Mouse (Mus musculus) MEL (cell line): ENCODE data around the gene Tirap. TPM values are rescaled to one million over a fixed set of nuclear protein-coding genes. Genes with fewer than 3 reads are reported as not detected.

Source experiments
- DNase-seq: peaks from one replicate; pipeline ENCODE4 v3.0.0; 2011; ENCODE audit warnings: low read depth, low spot score
- H3K27ac ChIP-seq: 2 replicates; pipeline ENCODE4 v1.5.1; 2012; ENCODE audit warnings: low read depth, mild to moderate bottlenecking, control low read depth, low read length, moderate library complexity; ENCODE audit not compliant: control insufficient read depth
- H3K27me3 ChIP-seq, 2 experiments: fragments of 150-350 bp in 1 of 2; sonication (generic) in 1 of 2; 2 replicates each; pipeline ENCODE4 v1.6.1; 2012; ENCODE audit warnings: low read length in 2 of 2, mild to moderate bottlenecking in 2 of 2, improper control_type of control experiment in 1 of 2, moderate library complexity in 1 of 2; ENCODE audit not compliant: insufficient read depth in 2 of 2, control insufficient read depth in 1 of 2
- H3K36me3 ChIP-seq, 2 experiments: 2 replicates each; pipeline ENCODE4 v1.6.1; 2012 to 2014; ENCODE audit warnings: low read length in 2 of 2, improper control_type of control experiment in 1 of 2, inconsistent platforms in 1 of 2, mild to moderate bottlenecking in 1 of 2; ENCODE audit not compliant: insufficient read depth in 2 of 2, control insufficient read depth in 1 of 2
- H3K4me1 ChIP-seq, 2 experiments: fragments of 150-350 bp in 1 of 2; sonication (generic) in 1 of 2; 2 replicates each; pipeline ENCODE4 v1.6.1; 2012; ENCODE audit warnings: low read length in 2 of 2, improper control_type of control experiment in 1 of 2, mild to moderate bottlenecking in 1 of 2; ENCODE audit not compliant: insufficient read depth in 2 of 2, control insufficient read depth in 1 of 2
- H3K4me3 ChIP-seq, 2 experiments: fragments of 150-350 bp in 1 of 2; sonication (generic) in 1 of 2; 2 replicates each; pipeline ENCODE4 v1.5.1; 2012; ENCODE audit warnings: low read depth in 2 of 2, low read length in 2 of 2, mild to moderate bottlenecking in 2 of 2, moderate library complexity in 2 of 2, control low read depth in 1 of 2, improper control_type of control experiment in 1 of 2; ENCODE audit not compliant: control insufficient read depth in 1 of 2, insufficient read depth in 1 of 2
- H3K79me2 ChIP-seq: 2 replicates; pipeline ENCODE4 v1.6.1; 2012; ENCODE audit warnings: mild to moderate bottlenecking, low read length, moderate library complexity; ENCODE audit not compliant: control insufficient read depth, poor library complexity, insufficient read depth
- H3K9ac ChIP-seq: 2 replicates; pipeline ENCODE4 v1.6.1; 2012; ENCODE audit warnings: low read depth, mild to moderate bottlenecking, control low read depth, low read length, moderate library complexity; ENCODE audit not compliant: control insufficient read depth, poor library complexity, severe bottlenecking
- H3K9me3 ChIP-seq: fragments of 150-350 bp; sonication (generic); replicated peaks from 2 replicates; pipeline ENCODE4 v1.6.1; 2012; ENCODE audit warnings: mild to moderate bottlenecking, low read length, improper control_type of control experiment, moderate library complexity; ENCODE audit not compliant: insufficient read depth
- E2F4 ChIP-seq: IDR thresholded peaks from 2 replicates; pipeline ENCODE4 v1.6.1; 2011; ENCODE audit warnings: low read depth, low read length, improper control_type of control experiment, borderline replicate concordance
- TAL1 ChIP-seq: IDR thresholded peaks from 2 replicates; pipeline ENCODE4 v1.6.1; 2012; ENCODE audit warnings: mild to moderate bottlenecking, inconsistent platforms, low read length, moderate library complexity, mixed read lengths
- ZMIZ1 ChIP-seq: IDR thresholded peaks from 2 replicates; pipeline ENCODE4 v1.6.1; 2012; ENCODE audit warnings: low read depth, mild to moderate bottlenecking, inconsistent platforms, low read length, improper control_type of control experiment, moderate library complexity
- polyA plus RNA-seq, 2 experiments: library from polyadenylated mRNA; stranded (reverse) in 1 of 2; unstranded in 1 of 2; fragments of >175 nt in 1 of 2; fragments of >200 nt in 1 of 2; gene quantifications; 2 replicates each; pipeline versions ENCODE4 v1.2.1 to v1.2.4; 2012; ENCODE audit warnings: low replicate concordance in 2 of 2, low read depth in 1 of 2; ENCODE audit not compliant: insufficient read length in 2 of 2, insufficient read depth in 1 of 2, missing spikeins in 1 of 2
- total RNA-seq: library from RNA; depleted of rRNA; stranded (reverse); fragments of 300-350 nt; gene quantifications from 2 replicates; pipeline ENCODE4 v1.2.3, GENCODE M21; 2012; rRNA removed

The Tirap gene
- total and polyA plus RNA-seq, 3 experiments, result 2.4 to 5.3 TPM; not detected in 1

- Histone ChIP-seq H3K4me3 (no peak overlapping the region), H3K9ac (no peak overlapping the region), H3K27me3 (no peaks in the 10 kb centered on the region), H3K9me3 (no peaks in the 10 kb centered on the region), H3K4me1 (no peaks in the 10 kb centered on the region), H3K36me3 (no peaks in the 10 kb centered on the region; a peak in 1 of 4 replicates), H3K27ac (no peak overlapping the region), H3K79me2 (no peaks in the 10 kb centered on the region)
- no peak for TF ChIP-seq E2F4
- no peak for TF ChIP-seq TAL1
- no peak for TF ChIP-seq ZMIZ1
- peak; percentile 12 for DNase-seq
Observed at GRCm38 (mm10) chr9:35135575-35135974, 64.5 kb downstream of the Tirap start.

Other genes starting within 250 kb of the Tirap start
- gene St3gal4, start 81.0 kb downstream of the Tirap start, total RNA-seq, result 37.4 and 56.3 TPM in 2 replicates
- 10 to 100 TPM in 1 of 2 experiments, not detected in 1; 54.2 TPM for gene St3gal4, start 81.0 kb downstream of the Tirap start, polyA plus RNA-seq
- 54.3 and 58.0 TPM in 2 replicates for gene Dcps, start 24.2 kb downstream of the Tirap start, total RNA-seq
- gene Dcps, start 24.2 kb downstream of the Tirap start, polyA plus RNA-seq, result 100 to 1,000 TPM in 1 of 2 experiments, not detected in 1; 115 TPM
- 36.8 and 42.9 TPM in 2 replicates for gene Srpr, start 116 bp downstream of the Tirap start, total RNA-seq
- 100 to 1,000 TPM in 1 of 2 experiments, 10 to 100 TPM in 1; 63.5 to 113 TPM for gene Srpr, start 116 bp downstream of the Tirap start, polyA plus RNA-seq
- gene Foxred1, start 10.8 kb upstream of the Tirap start, total RNA-seq, result 35.6 and 42.4 TPM in 2 replicates
- gene Foxred1, start 10.8 kb upstream of the Tirap start, polyA plus RNA-seq, result 10 to 100 TPM in 1 of 2 experiments, not detected in 1; 39.0 TPM
- 22.0 and 23.4 TPM in 2 replicates for gene Fam118b, start 67.5 kb upstream of the Tirap start, total RNA-seq
- 10 to 100 TPM in 1 of 2 experiments, not detected in 1; 30.9 TPM for gene Fam118b, start 67.5 kb upstream of the Tirap start, polyA plus RNA-seq
- 32.0 and 36.3 TPM in 2 replicates for gene Rpusd4, start 67.6 kb upstream of the Tirap start, total RNA-seq
- 10 to 100 TPM in 1 of 2 experiments, not detected in 1; 40.9 TPM for gene Rpusd4, start 67.6 kb upstream of the Tirap start, polyA plus RNA-seq
- 0.69 and 1.0 TPM in 2 replicates for gene Cdon, start 220.8 kb upstream of the Tirap start, total RNA-seq
- gene Cdon, start 220.8 kb upstream of the Tirap start, polyA plus RNA-seq, result 1 to 10 TPM in 1 of 2 experiments, not detected in 1; 1.5 TPM